Mouse (Mus musculus) erythroid progenitor cell, adult 5-6 weeks (primary cell): ENCODE measurements around the gene Urgcp. TPM values are rescaled to one million over a fixed set of nuclear protein-coding genes. Genes with fewer than 3 reads are reported as not detected.

Source experiments
- ATAC-seq: replicated peaks from 2 replicates; pipeline ENCODE4 v1.8.0; 2016; ENCODE audit warnings: moderate number of reproducible peaks, mild to moderate bottlenecking, moderate TSS enrichment, inconsistent platforms; ENCODE audit not compliant: poor library complexity, low FRiP score, severe bottlenecking
- total RNA-seq, 2 experiments: library from RNA; stranded (forward) in 1 of 2; stranded (reverse) in 1 of 2; fragments of 150-400 nt in 1 of 2; fragments of 186-747, 209-891 nt in 1 of 2; gene quantifications; 2 replicates each; pipeline versions ENCODE4 v1.2.3 to v1.2.4; 2015 to 2017; ENCODE audit warnings: low replicate concordance in 2 of 2

The Urgcp gene
- total RNA-seq, 2 experiments from 2014 or later, result 5.4 to 15.3 TPM

GRCm38 (mm10) chr11:5788056-5789014 is 26.2 kb upstream of the Urgcp start, which contains the start of gene Dbnl:
Dbnl (plus strand) TSS chr11:5788488.
- ATAC-seq, result peak; percentile 91

GRCm38 (mm10) chr11:5787671-5788055 is 25.5 kb upstream of the Urgcp start:
- ATAC-seq, result no peak

DNA sequence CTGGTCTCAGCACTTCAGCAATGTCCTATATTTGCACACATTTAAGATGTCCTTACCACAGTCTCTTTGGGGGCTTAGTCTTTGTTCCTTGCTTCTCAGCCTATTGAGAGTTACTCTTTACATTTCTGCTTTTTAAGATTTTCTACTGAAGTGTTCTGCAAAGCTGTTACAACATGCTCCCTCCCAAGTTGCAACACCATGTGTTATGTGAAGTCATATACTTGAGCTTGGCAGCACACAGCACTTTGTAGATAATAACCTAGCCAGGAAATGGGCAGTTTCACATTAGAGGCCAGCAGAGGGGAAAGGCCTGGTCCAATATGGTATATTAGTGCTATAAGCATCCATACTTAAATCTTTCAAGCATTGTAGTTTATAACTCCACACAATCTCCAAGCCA is 23.6 kb upstream of the Urgcp start:
- ATAC-seq, result no peak

DNA sequence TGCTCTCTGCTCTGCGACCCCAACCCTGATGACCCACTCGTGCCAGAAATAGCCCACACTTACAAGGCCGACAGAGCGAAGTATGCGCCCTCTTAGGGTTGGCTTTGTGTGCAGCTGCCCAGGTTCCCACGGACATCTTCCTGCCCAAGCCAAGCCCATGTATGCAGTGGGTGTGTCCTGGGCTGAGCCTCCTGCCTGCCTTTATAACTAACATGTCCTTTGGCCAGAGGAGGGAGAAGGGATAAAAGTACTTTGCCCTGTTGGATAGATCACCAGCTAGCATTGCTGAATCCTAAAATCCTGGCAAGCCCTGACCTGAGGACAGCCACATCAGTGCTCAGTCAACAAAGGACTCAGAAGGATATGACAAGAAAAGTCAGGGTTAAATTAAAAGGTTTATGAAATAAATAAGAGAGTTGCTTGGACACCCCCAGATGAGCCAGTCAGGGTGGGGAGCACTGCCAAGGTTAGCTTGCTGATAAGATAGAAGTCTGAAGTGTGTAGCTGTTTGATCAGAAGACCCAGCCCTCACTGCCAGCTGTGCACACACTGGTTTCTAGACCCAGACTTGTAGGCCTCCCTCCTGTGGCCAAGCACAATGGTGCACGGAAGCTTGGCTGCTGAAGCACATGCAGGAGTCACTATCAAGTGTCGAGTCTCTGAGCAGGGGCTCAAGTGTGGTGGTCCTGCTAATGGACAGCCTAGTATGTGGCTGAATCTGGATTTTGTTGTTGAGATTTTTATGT is 20.2 kb upstream of the Urgcp start:
- peak; percentile 68 for ATAC-seq

- ATAC-seq, result no peak
Measured at GRCm38 (mm10) chr11:5780035-5780499, 17.9 kb upstream of the Urgcp start.

DNA sequence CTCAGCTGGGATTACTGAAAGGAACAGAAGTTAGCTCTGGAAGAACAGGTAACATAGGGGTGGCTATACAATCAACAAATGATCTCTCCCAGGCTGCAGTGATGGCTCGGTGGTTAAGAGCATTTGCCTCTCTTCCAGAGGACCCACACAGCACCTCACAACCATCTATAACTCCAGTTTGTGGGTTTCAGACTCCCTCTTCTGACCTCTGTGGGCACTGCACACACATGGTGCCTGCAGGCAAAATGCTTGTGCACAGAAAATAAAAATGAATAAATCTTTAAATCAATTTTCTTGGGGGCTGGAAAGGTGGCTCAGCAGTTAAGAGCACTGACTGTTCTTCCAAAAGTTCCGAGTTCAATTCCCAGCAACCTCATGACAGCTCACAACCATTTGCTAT is 16.3 kb upstream of the Urgcp start:
- 0 out of 2 replicates have a peak, but pooled peaks have one; percentile 45 for ATAC-seq

DNA sequence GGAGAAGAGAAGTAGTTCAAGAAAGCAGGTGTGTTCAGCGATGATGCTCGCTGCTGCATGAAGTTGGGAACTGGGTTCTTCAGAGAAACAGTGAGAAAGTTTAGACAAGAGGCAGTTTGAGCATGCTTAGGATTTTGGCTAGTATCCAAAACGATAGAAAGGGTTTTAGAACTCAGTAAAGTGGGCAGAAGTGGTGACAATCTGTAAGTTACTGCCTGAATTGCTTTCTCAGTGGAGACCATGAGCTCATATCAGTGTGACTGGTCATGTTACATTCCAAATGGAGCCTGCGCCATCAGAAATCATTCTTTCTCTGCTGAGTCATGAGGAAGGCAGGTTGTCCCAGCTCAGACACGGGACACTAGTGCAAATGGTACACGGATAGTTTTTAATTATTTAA is 3.8 kb upstream of the Urgcp start:
- no peak for ATAC-seq

- ATAC-seq, result 0 out of 2 replicates have a peak, but pooled peaks have one; percentile 15
Measured at GRCm38 (mm10) chr11:5762633-5762982, 432 bp upstream of the Urgcp start.

GRCm38 (mm10) chr11:5753755-5754154 is 8.4 kb downstream of the Urgcp start:
- ATAC-seq, result no peak

GRCm38 (mm10) chr11:5744951-5745350 is 17.2 kb downstream of the Urgcp start:
- ATAC-seq, result no peak

- ATAC-seq, result no peak
Measured at GRCm38 (mm10) chr11:5742106-5742505, 20.1 kb downstream of the Urgcp start.

DNA sequence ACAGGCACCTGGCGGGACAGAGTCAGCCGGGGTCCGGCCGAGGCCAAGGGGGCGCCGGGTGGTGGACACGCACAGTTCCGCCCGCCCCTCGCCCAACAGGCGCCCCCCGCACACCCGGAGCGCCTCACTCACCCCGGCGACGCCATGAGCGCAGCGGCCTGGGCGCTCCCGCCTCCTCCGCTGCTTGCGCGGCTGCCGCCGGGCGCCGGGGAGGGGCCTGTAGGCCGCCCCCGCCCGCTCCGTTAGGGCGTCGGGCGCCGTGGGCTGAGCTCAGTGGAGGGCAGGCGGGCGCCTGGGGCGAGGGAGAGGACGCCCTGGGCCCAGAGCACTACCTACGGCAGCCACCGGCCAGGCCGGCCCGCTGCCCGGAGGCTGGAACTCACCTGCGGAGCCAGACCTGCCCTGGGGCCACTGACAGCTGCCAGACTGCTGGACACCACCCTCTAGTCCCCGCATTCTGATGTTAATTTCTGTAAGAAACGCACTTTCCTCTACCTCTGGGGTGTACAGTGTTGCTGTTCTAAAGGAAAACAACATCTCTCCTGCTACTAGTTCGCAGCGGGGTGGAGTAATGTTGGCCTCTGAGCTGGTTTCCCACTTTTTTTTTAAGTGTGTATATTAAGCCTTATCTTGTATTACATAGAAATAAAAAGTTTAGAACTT is 21.1 kb downstream of the Urgcp start:
- ATAC-seq, result peak; percentile 97

DNA sequence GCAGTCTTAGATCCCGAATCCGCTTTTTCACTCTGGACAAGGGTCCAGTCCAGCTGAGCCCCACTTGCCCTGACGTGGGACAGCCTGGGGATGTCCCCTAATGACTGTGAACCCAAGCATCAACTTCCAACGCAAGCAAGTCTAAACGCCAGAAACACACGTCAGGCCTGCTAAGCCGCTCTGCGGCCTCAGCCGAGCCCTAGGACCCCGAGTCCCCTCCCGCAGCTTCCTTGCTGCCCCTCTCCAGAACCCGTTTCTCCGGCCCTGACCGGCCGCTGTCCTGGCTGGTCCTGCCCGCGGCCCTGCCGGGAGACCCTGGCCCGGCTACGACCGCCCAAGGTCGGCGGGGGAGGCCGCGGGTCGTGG is 21.6 kb downstream of the Urgcp start:
- ATAC-seq, result peak; percentile 12; the same call in 1 of the 2 replicates

- ATAC-seq, result no peak
Measured at GRCm38 (mm10) chr11:5739846-5740245, 22.3 kb downstream of the Urgcp start.

GRCm38 (mm10) chr11:5738888-5739632 is 23.1 kb downstream of the Urgcp start:
- no peak for ATAC-seq

- ATAC-seq, result no peak
Measured at GRCm38 (mm10) chr11:5737137-5737536, 25.0 kb downstream of the Urgcp start.

GRCm38 (mm10) chr11:5734323-5734722 is 27.9 kb downstream of the Urgcp start:
- no peak for ATAC-seq

DNA sequence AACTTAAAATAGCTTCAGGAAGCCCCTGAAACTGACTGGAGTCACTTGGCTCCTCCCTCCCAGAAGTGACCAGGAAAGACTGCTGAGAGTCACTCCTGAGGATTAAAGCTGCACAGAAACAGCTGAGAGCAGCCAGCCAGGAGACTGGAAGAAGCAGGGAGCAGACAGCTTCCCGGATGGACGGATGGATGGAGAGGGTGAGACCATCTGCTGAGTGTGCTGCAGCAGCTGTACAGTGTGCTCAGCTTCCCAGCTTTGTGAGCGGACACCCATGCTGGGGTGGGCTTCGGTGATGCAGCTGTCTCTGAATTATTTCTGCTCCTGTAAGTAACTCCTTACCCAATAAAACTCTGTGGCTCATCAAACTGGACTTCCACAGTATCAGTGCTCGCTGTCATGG is 29.8 kb downstream of the Urgcp start:
- no peak for ATAC-seq

GRCm38 (mm10) chr11:5729582-5729981 is 32.6 kb downstream of the Urgcp start:
- ATAC-seq, result no peak
